Mouse (Mus musculus): Measurements from ENCODE around the gene Them4. TPM values are rescaled to one million over a fixed set of nuclear protein-coding genes. Genes with fewer than 3 reads are reported as not detected.

Them4 gene
- polyA plus RNA-seq, 1 experiment from 2014 or later, result 11.1 TPM

GRCm38 (mm10) chr3:94344897-94345296, 35.0 kb downstream of the Them4 start:
- no peaks in the 10 kb centered on the region for H3K27me3 ChIP-seq (ENCODE audit: control insufficient read depth, insufficient read depth, low read length)

GRCm38 (mm10) chr3:94348146-94348545, 38.3 kb downstream of the Them4 start:
- 57% methylated on average over 2 of the region's 2 CpGs for WGBS
- 0 out of 2 replicates have a peak, but pooled peaks cover 2% of the 10 kb centered on the region for H3K9me3 ChIP-seq (ENCODE audit: control insufficient read depth, low read length)
- no peak overlapping the region for H3K4me3 ChIP-seq (ENCODE audit: control insufficient read depth in 1 of 2, insufficient read depth in 1 of 2, low read depth in 1 of 2, low read length in 2 of 2)
- no peaks in the 10 kb centered on the region for H3K4me1 ChIP-seq (ENCODE audit: control insufficient read depth in 2 of 2, insufficient read depth in 2 of 2, low read length in 2 of 2)
- ATAC-seq (ENCODE audit: insufficient number of reproducible peaks, insufficient read depth, low FRiP score, low read depth), result no peak
- H3K27ac ChIP-seq (replicated peaks in 1 of 2; ENCODE audit: control insufficient read depth in 1 of 2, insufficient read depth in 1 of 2, low read depth in 2 of 2, low read length in 2 of 2), result no peak overlapping the region
- no peaks in the 10 kb centered on the region for H3K36me3 ChIP-seq (ENCODE audit: control insufficient read depth, insufficient read depth, low read length)
- no peak overlapping the region for H3K9ac ChIP-seq (ENCODE audit: low read length)
- H3K27me3 ChIP-seq (ENCODE audit: control insufficient read depth, insufficient read depth, low read length), result no peaks in the 10 kb centered on the region
- no peak overlapping the region for H3K4me2 ChIP-seq (ENCODE audit: low read length)

More at GRCm38 (mm10) chr3:94344897-94345296, 35.0 kb downstream of the Them4 start:
- H3K9me3 ChIP-seq (ENCODE audit: control insufficient read depth, low read length), result no peaks in the 10 kb centered on the region
- H3K9ac ChIP-seq (ENCODE audit: low read length), result no peak overlapping the region
- H3K27ac ChIP-seq (replicated peaks in 1 of 2; ENCODE audit: control insufficient read depth in 1 of 2, insufficient read depth in 1 of 2, low read depth in 2 of 2, low read length in 2 of 2), result no peak overlapping the region
- WGBS, result 72% methylated on average over 3 of the region's 3 CpGs
- H3K36me3 ChIP-seq (ENCODE audit: control insufficient read depth, insufficient read depth, low read length), result no peaks in the 10 kb centered on the region
- H3K4me2 ChIP-seq (ENCODE audit: low read length), result no peak overlapping the region
- no peak for ATAC-seq (ENCODE audit: insufficient number of reproducible peaks, insufficient read depth, low FRiP score, low read depth)
- H3K4me3 ChIP-seq (ENCODE audit: control insufficient read depth in 1 of 2, insufficient read depth in 1 of 2, low read depth in 1 of 2, low read length in 2 of 2), result no peak overlapping the region
- H3K4me1 ChIP-seq (ENCODE audit: control insufficient read depth in 2 of 2, insufficient read depth in 2 of 2, low read length in 2 of 2), result peaks cover 0 to 6% of the 10 kb centered on the region in 2 experiments; a peak in 2 of 4 replicates

- Histone ChIP-seq H3K4me3 (ENCODE audit: control insufficient read depth in 1 of 2, insufficient read depth in 1 of 2, low read depth in 1 of 2, low read length in 2 of 2) (no peak overlapping the region), H3K4me2 (ENCODE audit: low read length) (no peak overlapping the region), H3K9me3 (ENCODE audit: control insufficient read depth, low read length) (0 out of 2 replicates have a peak, but pooled peaks cover 5% of the 10 kb centered on the region), H3K9ac (ENCODE audit: low read length) (no peak overlapping the region), H3K27ac (replicated peaks in 1 of 2; ENCODE audit: control insufficient read depth in 1 of 2, insufficient read depth in 1 of 2, low read depth in 2 of 2, low read length in 2 of 2) (no peak overlapping the region), H3K36me3 (ENCODE audit: control insufficient read depth, insufficient read depth, low read length) (no peaks in the 10 kb centered on the region), H3K27me3 (ENCODE audit: control insufficient read depth, insufficient read depth, low read length) (peaks cover 41% of the 10 kb centered on the region), H3K4me1 (ENCODE audit: control insufficient read depth in 2 of 2, insufficient read depth in 2 of 2, low read length in 2 of 2) (no peaks in the 10 kb centered on the region)
- ATAC-seq (ENCODE audit: insufficient number of reproducible peaks, insufficient read depth, low FRiP score, low read depth), result no peak
- 0% methylated on average over 1 of the region's 1 CpGs for WGBS
Measured at GRCm38 (mm10) chr3:94360812-94361211, 50.9 kb downstream of the Them4 start.

GRCm38 (mm10) chr3:94362138-94362537, 52.2 kb downstream of the Them4 start, which contains the start of gene C2cd4d:
Gene C2cd4d, plus strand, starts transcription at chr3:94362438.
- ATAC-seq (ENCODE audit: insufficient number of reproducible peaks, insufficient read depth, low FRiP score, low read depth), result no peak
- Histone ChIP-seq H3K4me1 (ENCODE audit: control insufficient read depth in 2 of 2, insufficient read depth in 2 of 2, low read length in 2 of 2) (no peaks in the 10 kb centered on the region), H3K4me3 (ENCODE audit: control insufficient read depth in 1 of 2, insufficient read depth in 1 of 2, low read depth in 1 of 2, low read length in 2 of 2) (peak within 1 kb of the TSS; percentile 61 to 65), H3K4me2 (ENCODE audit: low read length) (peak within 1 kb of the TSS; percentile 97), H3K9me3 (ENCODE audit: control insufficient read depth, low read length) (0 out of 2 replicates have a peak, but pooled peaks cover 3% of the 10 kb centered on the region), H3K27me3 (ENCODE audit: control insufficient read depth, insufficient read depth, low read length) (peaks cover 44% of the 10 kb centered on the region), H3K27ac (replicated peaks in 1 of 2; ENCODE audit: control insufficient read depth in 1 of 2, insufficient read depth in 1 of 2, low read depth in 2 of 2, low read length in 2 of 2) (no peak within 1 kb of the TSS), H3K36me3 (ENCODE audit: control insufficient read depth, insufficient read depth, low read length) (no peaks in the 10 kb centered on the region), H3K9ac (ENCODE audit: low read length) (peak within 1 kb of the TSS; percentile 78)
- 61% methylated on average over 7 of the region's 7 CpGs for WGBS

- 5% methylated on average over 97 of the region's 97 CpGs for WGBS
- no peaks in the 10 kb centered on the region for H3K4me1 ChIP-seq (ENCODE audit: control insufficient read depth in 2 of 2, insufficient read depth in 2 of 2, low read length in 2 of 2)
- no peaks in the 10 kb centered on the region for H3K36me3 ChIP-seq (ENCODE audit: control insufficient read depth, insufficient read depth, low read length)
- H3K9ac ChIP-seq (ENCODE audit: low read length), result peak overlapping the region; percentile 78
- no peak overlapping the region for H3K27ac ChIP-seq (replicated peaks in 1 of 2; ENCODE audit: control insufficient read depth in 1 of 2, insufficient read depth in 1 of 2, low read depth in 2 of 2, low read length in 2 of 2)
- 0 out of 2 replicates have a peak, but pooled peaks cover 3% of the 10 kb centered on the region for H3K9me3 ChIP-seq (ENCODE audit: control insufficient read depth, low read length)
- ATAC-seq (ENCODE audit: insufficient number of reproducible peaks, insufficient read depth, low FRiP score, low read depth), result peak; percentile 48
- peak overlapping the region; percentile 61 to 65 for H3K4me3 ChIP-seq (ENCODE audit: control insufficient read depth in 1 of 2, insufficient read depth in 1 of 2, low read depth in 1 of 2, low read length in 2 of 2)
- peak overlapping the region; percentile 97 for H3K4me2 ChIP-seq (ENCODE audit: low read length)
- H3K27me3 ChIP-seq (ENCODE audit: control insufficient read depth, insufficient read depth, low read length), result peaks cover 44% of the 10 kb centered on the region
Measured at GRCm38 (mm10) chr3:94363291-94364153, 53.6 kb downstream of the Them4 start.

GRCm38 (mm10) chr3:94364154-94364526, 54.3 kb downstream of the Them4 start:
- ATAC-seq (ENCODE audit: insufficient number of reproducible peaks, insufficient read depth, low FRiP score, low read depth), result 0 out of 2 replicates have a peak, but pooled peaks have one; percentile 42
- Histone ChIP-seq H3K9me3 (ENCODE audit: control insufficient read depth, low read length) (0 out of 2 replicates have a peak, but pooled peaks cover 3% of the 10 kb centered on the region), H3K4me3 (ENCODE audit: control insufficient read depth in 1 of 2, insufficient read depth in 1 of 2, low read depth in 1 of 2, low read length in 2 of 2) (peak overlapping the region; percentile 61 to 65), H3K27ac (replicated peaks in 1 of 2; ENCODE audit: control insufficient read depth in 1 of 2, insufficient read depth in 1 of 2, low read depth in 2 of 2, low read length in 2 of 2) (no peak overlapping the region), H3K4me1 (ENCODE audit: control insufficient read depth in 2 of 2, insufficient read depth in 2 of 2, low read length in 2 of 2) (no peaks in the 10 kb centered on the region), H3K9ac (ENCODE audit: low read length) (peak overlapping the region; percentile 78), H3K27me3 (ENCODE audit: control insufficient read depth, insufficient read depth, low read length) (peaks cover 44% of the 10 kb centered on the region), H3K36me3 (ENCODE audit: control insufficient read depth, insufficient read depth, low read length) (no peaks in the 10 kb centered on the region), H3K4me2 (ENCODE audit: low read length) (peak overlapping the region; percentile 97)
- 5% methylated on average over 23 of the region's 23 CpGs for WGBS

GRCm38 (mm10) chr3:94366761-94367160, 56.9 kb downstream of the Them4 start:
- Histone ChIP-seq H3K4me2 (ENCODE audit: low read length) (no peak overlapping the region), H3K9ac (ENCODE audit: low read length) (no peak overlapping the region), H3K9me3 (ENCODE audit: control insufficient read depth, low read length) (0 out of 2 replicates have a peak, but pooled peaks cover 3% of the 10 kb centered on the region), H3K36me3 (ENCODE audit: control insufficient read depth, insufficient read depth, low read length) (no peaks in the 10 kb centered on the region), H3K27ac (replicated peaks in 1 of 2; ENCODE audit: control insufficient read depth in 1 of 2, insufficient read depth in 1 of 2, low read depth in 2 of 2, low read length in 2 of 2) (no peak overlapping the region), H3K4me1 (ENCODE audit: control insufficient read depth in 2 of 2, insufficient read depth in 2 of 2, low read length in 2 of 2) (peaks cover 0 to 5% of the 10 kb centered on the region in 2 experiments; a peak in 2 of 4 replicates), H3K27me3 (ENCODE audit: control insufficient read depth, insufficient read depth, low read length) (peaks cover 42% of the 10 kb centered on the region), H3K4me3 (ENCODE audit: control insufficient read depth in 1 of 2, insufficient read depth in 1 of 2, low read depth in 1 of 2, low read length in 2 of 2) (no peak overlapping the region)
- no peak for ATAC-seq (ENCODE audit: insufficient number of reproducible peaks, insufficient read depth, low FRiP score, low read depth)
- WGBS, result 23% methylated on average over 3 of the region's 3 CpGs
